Mouse (Mus musculus) megakaryocyte-erythroid progenitor cell, adult 5-6 weeks (primary cell): ENCODE results near the gene Gm49396. TPM values are rescaled to one million over a fixed set of nuclear protein-coding genes. Genes with fewer than 3 reads are reported as not detected.

Experiments
- ATAC-seq: replicated peaks from 2 replicates; pipeline ENCODE4 v1.8.0; 2016; ENCODE audit warnings: mild to moderate bottlenecking, inconsistent platforms; ENCODE audit not compliant: severe bottlenecking, poor library complexity, low FRiP score, low TSS enrichment
- total RNA-seq, 2 experiments: library from RNA; stranded (forward) in 1 of 2; stranded (reverse) in 1 of 2; fragments of 200-1000, 215-1000 nt in 1 of 2; fragments of >200 nt in 1 of 2; fragmentation: Nextera tagmentation in 1 of 2; gene quantifications; 2 replicates each; pipeline ENCODE4 v1.2.3; 2014 to 2017

Gm49396 gene
- total RNA-seq (2014; fragmentation: Nextera tagmentation) (5.3 and 14.0 TPM in 2 replicates), total RNA-seq (2017) (1.5 and 7.0 TPM in 2 replicates)

DNA sequence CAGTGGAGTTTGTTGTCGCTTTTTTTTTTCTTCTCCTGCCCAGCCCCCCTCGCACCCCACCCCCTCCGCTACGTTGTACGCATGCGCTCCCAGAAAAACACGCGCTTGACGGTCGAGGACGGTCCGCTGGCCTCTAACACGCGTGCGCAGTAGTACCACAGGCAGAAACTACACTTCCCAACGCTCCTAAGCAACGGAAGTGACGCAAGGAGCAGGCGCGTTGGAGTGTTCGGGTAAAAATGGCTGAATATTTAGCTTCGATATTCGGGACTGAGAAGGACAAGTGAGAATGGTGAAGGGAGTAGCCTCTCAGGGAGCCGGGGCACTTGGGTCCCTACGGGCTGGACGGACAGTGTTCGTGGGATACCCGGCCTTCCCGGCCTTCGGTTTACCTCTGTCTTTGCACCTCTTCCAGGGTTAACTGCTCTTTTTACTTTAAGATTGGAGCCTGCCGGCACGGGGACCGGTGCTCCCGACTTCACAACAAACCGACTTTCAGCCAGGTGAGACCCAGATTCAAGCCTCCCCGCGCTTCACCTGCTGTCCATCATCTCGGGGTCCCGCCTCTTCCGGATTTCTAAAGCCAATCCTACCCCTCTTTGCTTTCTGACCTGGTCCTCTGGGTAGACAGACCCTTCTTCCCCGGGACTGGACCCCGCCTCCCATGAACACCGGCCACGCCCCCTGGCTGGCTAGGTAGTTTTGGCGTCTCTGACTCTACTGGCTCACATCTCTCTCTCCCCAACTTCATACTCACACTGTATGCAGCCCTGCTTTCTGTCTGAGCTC is at the start of gene Gm49396, which contains the start of the genes U2af1l4 and Psenen:
Gene Gm49396 (plus strand): TSS at position 228 of the 789 bp plus-strand sequence.
Gene U2af1l4 (plus strand): TSS at position 185 of the 789 bp plus-strand sequence.
Gene Psenen (minus strand): TSS at position 511 of the 789 bp plus-strand sequence.
- peak; percentile 70 for ATAC-seq

DNA sequence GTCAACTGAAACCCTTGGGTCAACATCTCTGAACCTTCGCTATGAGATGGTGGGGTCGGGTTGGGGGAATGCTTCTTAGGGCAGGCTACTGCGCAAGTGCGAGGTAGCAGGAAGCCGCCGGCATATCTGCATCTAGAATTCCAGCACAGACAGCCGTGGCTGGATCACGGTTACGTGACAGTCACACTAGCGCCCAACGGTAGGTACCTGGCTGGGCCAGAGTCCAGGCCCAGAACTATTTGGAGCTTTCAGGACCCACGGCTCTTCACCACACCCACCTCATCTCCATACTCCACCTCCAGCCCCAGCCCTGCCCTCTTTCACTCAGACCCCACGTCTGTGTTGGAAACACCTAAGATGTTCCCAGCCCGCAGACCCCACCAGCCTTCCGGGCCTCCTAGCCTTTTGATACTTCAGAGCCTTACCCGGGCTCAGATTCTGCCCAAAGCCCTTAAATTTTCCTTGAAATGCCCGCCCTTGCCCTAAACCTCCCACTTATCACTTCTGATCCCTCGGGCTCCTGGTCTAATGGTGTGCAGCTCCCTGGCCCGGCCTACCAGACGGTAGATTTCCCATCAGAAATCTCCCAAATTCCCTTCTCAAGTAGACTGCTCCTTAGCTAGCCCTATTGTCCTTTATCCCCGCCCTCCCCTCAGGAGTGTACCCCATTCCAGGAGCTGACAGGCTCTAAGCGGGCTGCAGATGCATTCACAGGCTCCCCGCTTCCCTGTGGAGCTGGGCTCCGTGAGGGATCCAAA is 48.0 kb upstream of the Gm49396 start:
- ATAC-seq = no peak

DNA sequence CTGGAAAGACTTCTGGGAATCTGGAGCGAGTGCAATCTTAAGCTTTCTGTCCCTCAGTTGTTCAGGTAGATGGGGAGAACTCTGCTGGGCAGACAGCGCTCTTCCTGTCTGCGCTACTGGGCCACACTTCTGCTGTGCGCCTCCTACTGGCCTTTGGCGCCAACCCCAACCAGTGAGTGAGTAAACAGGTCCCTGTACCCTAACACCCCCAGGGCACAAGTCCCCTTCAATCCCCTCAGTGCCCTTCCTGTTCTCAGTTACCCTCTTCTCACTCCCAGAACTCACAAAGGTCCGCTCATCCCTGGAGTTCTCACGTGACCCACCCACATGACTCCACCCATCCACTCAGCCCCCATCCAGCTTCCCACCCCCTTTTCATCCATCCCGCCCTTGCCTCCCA is 44.8 kb upstream of the Gm49396 start:
- no peak for ATAC-seq

DNA sequence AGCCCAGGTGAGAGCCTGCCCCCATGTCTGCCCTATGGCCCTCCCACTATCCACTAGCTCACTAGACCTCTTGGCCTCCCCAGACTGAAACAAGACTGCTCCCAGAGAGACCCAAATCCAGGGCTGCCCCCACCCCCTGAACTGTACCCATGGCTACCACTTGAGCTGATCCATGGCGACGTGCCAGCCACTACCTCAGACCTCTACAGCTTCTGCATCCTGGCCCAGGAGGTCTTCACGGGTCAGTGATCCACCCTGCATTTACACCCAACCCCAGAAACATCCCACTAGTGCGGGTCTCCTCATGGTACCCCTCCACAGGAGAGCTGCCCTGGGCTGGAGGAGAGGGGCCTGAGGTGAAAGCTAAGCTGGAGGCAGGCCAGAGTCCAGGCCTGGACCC is 42.7 kb upstream of the Gm49396 start:
- no peak for ATAC-seq

DNA sequence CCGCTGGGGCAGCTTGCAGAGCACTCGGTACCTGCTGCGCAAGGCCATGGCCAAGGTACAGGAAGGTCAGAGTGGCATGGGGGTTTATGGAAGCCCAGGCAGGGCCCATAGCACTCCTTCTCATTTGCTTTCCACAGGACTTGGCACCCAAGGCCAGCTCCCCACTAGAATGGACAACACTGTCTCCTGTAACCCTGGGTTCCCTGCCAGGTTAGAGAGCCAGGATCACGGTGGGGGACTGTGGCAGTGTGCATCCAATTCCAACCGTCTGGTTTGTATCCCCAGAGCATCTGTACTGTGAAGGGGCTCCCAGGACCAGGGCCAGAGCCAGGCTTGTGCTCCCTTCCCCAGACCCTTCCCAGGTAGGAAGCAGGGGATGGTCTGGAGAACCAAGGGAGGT is 42.3 kb upstream of the Gm49396 start:
- ATAC-seq = no peak

DNA sequence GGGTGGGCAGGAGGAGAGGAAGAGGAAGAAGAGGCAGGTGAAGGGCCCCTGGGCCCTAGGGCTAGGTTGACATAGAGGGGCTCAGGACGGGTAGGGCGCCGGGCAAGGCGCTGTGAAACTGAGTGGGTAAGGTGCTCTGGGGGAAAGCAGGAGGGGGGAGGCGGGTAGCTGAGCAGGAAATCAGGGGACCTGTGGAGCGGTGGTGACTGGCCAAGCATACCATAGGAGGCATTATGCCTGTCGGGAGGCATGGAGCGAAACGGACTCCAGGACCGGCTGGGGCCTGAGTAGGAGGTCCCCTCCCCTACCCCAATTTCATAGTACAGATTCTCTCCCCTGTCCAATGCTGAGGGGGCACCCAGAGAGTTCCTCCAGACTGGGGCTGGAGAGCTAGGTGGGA is 40.3 kb upstream of the Gm49396 start:
- no peak for ATAC-seq

DNA sequence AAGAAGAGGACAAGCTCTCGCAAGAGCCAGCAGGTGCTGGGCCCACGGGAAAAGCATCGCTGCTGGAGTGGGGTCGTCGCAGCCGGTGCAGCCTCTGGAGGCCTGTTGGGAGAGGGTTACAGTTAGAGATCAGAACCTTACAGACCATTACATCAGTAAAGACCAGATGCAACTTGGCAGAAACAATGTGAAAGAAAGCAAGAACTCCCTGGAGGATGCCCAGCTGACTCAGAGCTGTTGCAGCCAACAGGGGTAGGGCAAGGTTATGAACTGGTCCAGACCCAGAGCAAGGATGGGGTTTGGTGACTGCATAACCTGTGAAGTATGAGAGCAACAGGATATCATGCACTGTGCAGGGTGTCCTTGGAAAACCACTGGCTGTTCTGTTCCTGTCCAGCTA is 38.7 kb upstream of the Gm49396 start:
- ATAC-seq = no peak

DNA sequence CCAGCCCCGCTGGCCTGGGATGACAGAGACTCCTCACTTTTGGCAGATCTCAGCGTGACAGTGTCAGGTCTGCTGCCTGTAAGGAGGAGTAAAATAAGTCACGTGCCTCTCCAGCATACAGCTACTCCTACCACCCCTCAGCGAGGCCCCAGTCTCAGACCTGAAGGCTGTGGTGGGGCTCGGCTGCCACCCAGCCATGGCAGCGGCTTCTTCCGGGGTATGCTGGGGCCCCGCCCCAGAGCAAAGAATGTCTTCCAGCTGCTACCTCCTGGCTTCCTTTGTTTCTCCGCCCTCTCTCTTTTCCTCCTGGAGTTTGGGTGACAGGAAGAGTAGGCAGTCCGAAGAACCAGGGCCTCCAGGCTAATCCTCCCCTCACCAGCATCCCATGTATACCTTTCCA is 37.2 kb upstream of the Gm49396 start:
- ATAC-seq = no peak

DNA sequence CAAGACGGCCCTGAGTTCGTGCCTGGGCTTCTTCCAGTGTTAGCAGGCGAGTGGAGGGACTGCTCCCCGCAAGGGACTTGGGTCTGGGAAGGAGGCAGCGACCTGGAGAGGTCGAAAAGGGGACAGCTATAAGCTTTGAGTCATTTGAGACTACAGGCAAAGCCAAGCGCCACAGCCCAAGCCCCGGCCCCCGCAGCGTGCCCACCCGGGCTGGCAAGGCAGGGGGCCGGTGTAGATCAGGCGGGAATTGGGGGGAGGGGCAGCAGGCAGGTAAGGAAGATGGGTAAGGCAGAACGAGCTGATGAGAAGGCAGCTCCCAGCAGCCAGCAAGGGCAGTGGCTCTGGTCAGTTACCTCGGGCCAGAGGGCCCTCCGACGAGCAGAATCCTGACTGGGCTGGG is 36.7 kb upstream of the Gm49396 start:
- ATAC-seq = no peak

DNA sequence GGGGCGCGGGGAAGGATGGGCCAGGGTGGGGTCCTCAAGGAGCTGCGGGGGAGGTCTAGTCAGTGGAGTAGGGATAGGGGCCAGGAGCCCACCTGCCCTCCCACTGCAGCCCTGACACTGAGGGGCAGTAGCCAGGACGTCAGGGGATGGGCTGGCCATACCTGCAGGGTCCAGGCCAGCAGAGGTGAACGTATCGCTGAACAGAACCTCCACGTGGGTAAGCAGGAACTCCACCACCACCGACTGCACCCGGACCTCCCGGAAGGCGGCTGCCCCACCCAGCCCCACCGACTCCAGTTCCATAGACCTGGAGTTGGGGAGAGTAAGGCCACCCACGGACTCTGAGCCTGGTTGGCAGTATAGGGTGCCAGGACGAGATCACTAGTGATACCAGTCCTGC is 36.2 kb upstream of the Gm49396 start:
- ATAC-seq = no peak

DNA sequence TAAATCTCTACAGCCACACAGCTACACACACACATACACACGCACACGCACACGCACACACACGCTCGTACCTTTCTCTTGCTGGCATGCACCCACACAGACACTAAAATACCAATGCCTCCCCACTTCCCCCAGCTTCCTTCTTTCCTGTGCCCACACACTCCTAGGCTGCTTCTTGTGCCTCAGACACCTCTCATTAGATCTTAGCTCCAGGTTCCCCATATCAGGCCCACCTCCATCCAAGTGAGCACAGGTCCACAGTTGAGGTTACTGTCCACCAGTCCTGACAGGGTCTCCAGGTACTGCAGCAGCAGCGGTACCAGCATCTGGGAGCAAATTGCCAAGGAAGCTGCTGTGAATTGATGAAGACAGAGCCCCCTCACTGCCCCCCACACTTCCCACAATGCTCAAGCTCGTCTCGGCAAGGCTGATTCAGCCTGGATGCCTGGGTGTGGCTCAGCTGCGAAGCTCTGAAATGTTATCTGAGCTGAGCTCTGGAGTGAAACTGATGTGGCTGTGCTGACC is 31.8 kb upstream of the Gm49396 start:
- no peak for ATAC-seq

DNA sequence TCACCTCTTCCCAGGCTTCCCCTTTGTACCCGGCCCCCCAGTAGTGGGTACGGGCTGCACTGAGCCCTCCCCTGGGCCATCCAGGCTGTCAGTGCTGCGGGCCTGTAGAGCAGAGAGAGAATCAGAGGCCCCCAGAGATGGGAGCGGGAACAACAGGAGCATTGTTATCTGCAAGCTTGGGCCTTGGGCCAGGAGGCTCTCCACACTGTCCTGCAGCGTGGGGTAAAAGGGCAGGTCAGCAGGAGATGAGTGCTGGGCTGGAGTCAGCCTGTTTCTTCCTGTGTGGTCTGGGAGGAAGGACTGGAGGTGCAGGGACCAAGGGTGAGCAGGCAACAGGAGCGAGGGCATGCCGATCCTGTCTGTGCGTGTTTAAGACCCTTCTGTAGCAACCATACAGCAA is 30.2 kb upstream of the Gm49396 start:
- no peak for ATAC-seq

DNA sequence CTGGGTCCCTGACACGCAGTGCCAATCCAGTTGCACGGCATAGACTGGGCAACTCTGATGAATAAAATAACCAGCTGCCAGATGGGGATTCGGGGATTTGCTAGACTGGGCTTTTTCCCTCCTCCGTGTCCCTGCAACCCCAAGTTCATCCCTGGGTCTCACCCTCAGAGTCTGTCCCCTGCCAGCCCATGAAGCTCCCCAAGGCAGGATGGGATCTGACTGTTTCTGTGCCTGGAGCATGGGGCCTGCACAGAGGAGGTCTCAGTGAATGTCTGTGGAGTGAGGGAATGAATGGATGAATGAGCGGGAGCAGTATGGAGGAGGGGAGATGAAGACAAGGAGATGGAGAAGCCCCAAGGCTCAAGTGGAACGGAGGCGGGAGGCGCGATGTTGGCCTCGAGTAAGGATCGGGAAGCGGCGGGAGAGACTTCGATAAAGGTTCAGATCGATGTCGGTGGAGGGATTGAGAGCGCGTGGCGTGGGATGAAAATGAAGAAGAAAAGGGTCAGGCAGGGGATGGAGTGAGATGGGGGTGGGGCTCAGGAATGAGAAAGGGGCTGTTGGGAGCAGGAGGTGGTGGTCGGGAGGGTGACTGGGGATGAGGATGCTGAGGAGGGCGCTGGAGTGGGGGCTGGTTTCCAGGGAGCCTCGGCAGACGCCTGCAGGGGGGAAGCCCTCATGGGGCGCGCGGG is 29.1 kb upstream of the Gm49396 start:
- 0 out of 2 replicates have a peak, but pooled peaks have one; percentile 2 for ATAC-seq

DNA sequence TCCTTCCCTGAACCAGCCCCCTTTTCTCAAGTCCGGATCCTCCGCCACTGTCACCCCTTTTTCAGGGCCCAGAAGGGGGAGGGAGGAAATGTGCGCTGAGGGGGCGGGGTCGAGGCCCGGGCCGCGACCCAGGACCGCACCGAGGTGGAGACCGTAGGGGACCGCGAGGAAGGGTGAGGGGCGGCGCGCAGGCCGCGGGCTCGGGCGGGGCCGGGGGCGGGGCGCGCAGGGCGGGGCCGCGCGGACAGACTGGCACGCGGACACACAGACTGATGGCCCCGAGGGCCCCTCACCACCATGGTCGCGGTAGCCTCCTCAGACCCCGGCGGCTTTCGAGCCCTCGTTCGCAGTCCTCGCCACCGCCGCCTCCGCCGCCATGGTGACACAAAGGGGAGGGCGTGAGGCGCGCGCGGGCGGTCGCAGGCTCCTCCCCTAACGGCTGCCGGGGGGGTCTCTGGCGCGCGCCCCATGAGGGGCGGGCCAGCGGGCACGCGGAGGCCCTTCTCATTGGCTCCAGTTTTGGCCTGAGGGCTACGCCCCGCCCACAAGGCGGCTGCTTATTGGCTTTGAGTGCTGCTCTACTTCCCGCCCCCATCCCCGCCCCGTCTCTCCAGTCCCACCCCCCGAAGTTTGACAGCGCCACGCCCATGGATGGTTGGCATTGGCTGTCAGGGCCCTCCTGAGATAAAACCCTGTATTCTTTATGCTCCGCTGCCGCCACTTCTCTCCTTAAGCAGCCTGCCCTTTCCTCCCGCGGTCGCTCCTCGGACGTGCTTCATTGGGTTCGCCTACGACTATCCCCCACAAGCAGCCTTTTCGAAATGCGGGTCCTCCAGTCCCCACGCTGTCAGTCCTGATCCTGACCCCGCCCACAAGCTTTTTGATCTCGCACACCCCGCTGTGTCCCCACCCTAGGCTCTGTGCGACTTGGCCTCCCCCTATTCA is 28.2 kb upstream of the Gm49396 start, which contains the start of gene Arhgap33:
Gene Arhgap33 (minus strand): TSS at position 428 of the 945 bp plus-strand sequence.
- peak; percentile 87 for ATAC-seq

DNA sequence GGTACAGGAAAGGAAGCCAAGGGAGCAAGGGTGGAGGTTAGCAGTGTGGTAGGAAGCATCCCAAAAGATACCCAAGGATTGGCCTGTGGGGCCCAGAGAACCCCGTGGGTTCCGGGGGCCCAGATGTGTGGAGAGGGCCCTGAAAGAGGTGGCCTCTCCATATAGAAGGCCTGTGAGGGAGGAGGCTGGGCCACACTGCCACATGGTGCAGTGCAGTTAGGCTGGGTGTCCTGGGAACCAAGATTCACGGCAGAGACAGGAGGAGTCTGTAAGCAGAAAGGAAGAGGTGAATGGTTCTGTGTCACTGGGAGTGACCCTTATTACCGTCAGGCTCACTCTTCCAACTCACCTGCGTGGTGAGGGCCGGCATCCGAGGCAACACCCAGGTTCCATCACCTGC is 22.6 kb upstream of the Gm49396 start:
- ATAC-seq = no peak

DNA sequence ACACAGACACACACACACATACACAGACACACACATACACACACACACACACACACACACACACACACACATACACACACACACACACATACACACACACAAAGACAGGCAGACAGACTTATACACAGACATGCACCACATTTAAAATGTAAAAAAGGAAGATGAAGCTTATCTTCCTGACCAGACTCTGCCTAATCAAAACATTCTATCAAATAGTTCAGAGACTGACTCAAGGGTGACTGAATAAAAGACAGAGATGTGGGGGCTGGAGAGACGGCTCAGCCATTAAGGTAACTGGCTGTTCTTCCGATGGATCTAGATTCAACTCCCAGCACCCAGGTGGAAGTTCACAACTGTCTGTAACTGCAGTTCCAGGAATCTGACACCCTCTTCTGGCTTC is 18.8 kb upstream of the Gm49396 start:
- ATAC-seq = peak; percentile 46; the same call in 1 of the 2 replicates

DNA sequence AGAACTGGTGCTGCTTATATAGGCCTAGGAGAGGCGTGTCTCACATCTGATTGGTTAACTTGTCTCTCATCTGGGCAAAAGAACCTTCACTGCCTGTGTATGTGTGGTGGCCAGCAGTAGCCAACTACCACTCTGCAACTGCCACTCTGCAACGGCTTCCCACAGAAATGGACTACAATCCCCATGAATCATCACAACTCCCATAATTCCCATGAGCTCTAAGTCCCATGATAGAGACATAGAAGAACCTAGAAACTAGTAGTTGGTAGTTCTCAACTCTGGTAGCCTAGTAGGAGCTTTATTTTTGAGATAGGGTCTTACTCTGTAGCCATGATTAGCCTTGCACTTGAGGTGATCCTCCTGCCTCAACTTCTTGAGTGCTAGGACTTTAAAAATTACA is 13.3 kb upstream of the Gm49396 start:
- no peak for ATAC-seq

DNA sequence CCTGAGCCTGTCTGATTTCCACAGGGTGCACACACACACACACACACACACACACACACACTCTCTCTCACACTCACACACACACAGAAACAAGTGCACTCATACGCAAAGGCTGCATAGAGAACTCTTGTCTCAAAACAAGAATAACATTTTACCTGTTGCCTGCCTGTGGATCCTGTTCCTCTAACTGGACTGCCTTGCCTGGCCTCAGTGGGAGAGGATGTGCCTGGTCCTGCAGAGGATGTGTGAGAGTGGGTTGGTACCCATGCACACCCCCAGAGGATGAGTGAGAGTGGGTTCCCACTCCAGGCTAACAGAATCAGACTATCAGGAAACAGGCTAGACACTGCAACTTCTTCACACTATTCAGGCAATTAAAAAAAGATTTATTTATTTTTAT is 12.5 kb upstream of the Gm49396 start:
- ATAC-seq = no peak
